Mouse (Mus musculus) kidney, adult 2 months (tissue): Measurements from ENCODE around the gene Ltbp3. TPM values are rescaled to one million over a fixed set of nuclear protein-coding genes. Genes with fewer than 3 reads are reported as not detected.

Experiments used
- DNase-seq: peaks from one replicate; pipeline ENCODE4 v3.0.0; 2021
- H3K27ac ChIP-seq: fragments of 200-500 bp; 2 replicates; pipeline ENCODE4 v1.5.1; 2012; ENCODE audit warnings: low read depth, low read length, control low read depth, inconsistent platforms; ENCODE audit not compliant: insufficient read depth
- H3K27me3 ChIP-seq: fragments of 200-500 bp; replicated peaks from 2 replicates; pipeline ENCODE4 v1.6.1; 2012; ENCODE audit warnings: mild to moderate bottlenecking, moderate library complexity, low read length, inconsistent platforms; ENCODE audit not compliant: control insufficient read depth, insufficient read depth
- H3K36me3 ChIP-seq: fragments of 200-500 bp; 2 replicates; pipeline ENCODE4 v1.6.1; 2012; ENCODE audit warnings: mild to moderate bottlenecking, moderate library complexity, low read length, inconsistent platforms; ENCODE audit not compliant: control insufficient read depth, insufficient read depth
- H3K4me1 ChIP-seq: fragments of 200-500 bp; 2 replicates; pipeline ENCODE4 v1.6.1; 2011; ENCODE audit warnings: low read length; ENCODE audit not compliant: control insufficient read depth, insufficient read depth
- H3K4me3 ChIP-seq: fragments of 200-500 bp; 2 replicates; pipeline ENCODE4 v1.5.1; 2011; ENCODE audit warnings: mild to moderate bottlenecking, low read depth, low read length, control low read depth; ENCODE audit not compliant: insufficient read depth
- CTCF ChIP-seq: fragments of 200-500 bp; conservative IDR thresholded peaks from 2 replicates; pipeline ENCODE4 v1.5.1; 2011; ENCODE audit warnings: low read depth, mild to moderate bottlenecking, control low read depth, low read length, moderate library complexity, mixed read lengths; ENCODE audit not compliant: insufficient read depth, insufficient read length
- POLR2A ChIP-seq: fragments of 200-500 bp; IDR thresholded peaks from one replicate; pipeline ENCODE4 v1.6.1; 2011; ENCODE audit warnings: low read depth, low read length, control low read depth
- WGBS: fragments of 180-500 bp; shearing (Covaris S2); methylation state at CpG from one replicate; pipeline ENCODE4 v1.1.7; 2018; 5-methylcytosine and 5-hydroxymethylcytosine counted together
- polyA plus RNA-seq: library from polyadenylated mRNA; depleted of rRNA; stranded (reverse); fragments of >200 nt; gene quantifications from 2 replicates; pipeline ENCODE4 v1.2.3, GENCODE M21; 2012

Gene Ltbp3
- polyA plus RNA-seq, 1 experiment, result 52.8 TPM

- peak; percentile 43 for DNase-seq
- WGBS, result 54% methylated on average over 5 of the region's 5 CpGs
- Histone ChIP-seq H3K36me3 (no peaks in the 10 kb centered on the region), H3K27me3 (no peaks in the 10 kb centered on the region), H3K4me1 (0 out of 2 replicates have a peak, but pooled peaks cover 3% of the 10 kb centered on the region), H3K4me3 (no peak overlapping the region), H3K27ac (peak overlapping the region; percentile 33)
- TF ChIP-seq CTCF (no peak), POLR2A (no peak)
Observed at GRCm38 (mm10) chr19:5743576-5743975, 2.9 kb downstream of the Ltbp3 start.

- 0 out of 2 replicates have a peak, but pooled peaks cover 3% of the 10 kb centered on the region for H3K4me1 ChIP-seq
- no peaks in the 10 kb centered on the region for H3K27me3 ChIP-seq
- H3K36me3 ChIP-seq, result no peaks in the 10 kb centered on the region
- no peak for DNase-seq
- WGBS, result 29% methylated on average over 36 of the region's 36 CpGs
- no peak overlapping the region for H3K27ac ChIP-seq
- no peak for TF ChIP-seq POLR2A
- no peak for TF ChIP-seq CTCF
- H3K4me3 ChIP-seq, result no peak overlapping the region
Observed at GRCm38 (mm10) chr19:5745756-5746710, 5.3 kb downstream of the Ltbp3 start.

- Histone ChIP-seq H3K4me3 (no peak overlapping the region), H3K27ac (no peak overlapping the region), H3K27me3 (no peaks in the 10 kb centered on the region), H3K36me3 (no peaks in the 10 kb centered on the region), H3K4me1 (no peaks in the 10 kb centered on the region)
- no peak for DNase-seq
- 74% methylated on average over 12 of the region's 12 CpGs for WGBS
- TF ChIP-seq POLR2A, result no peak
- no peak for TF ChIP-seq CTCF
Observed at GRCm38 (mm10) chr19:5746907-5747363, 6.2 kb downstream of the Ltbp3 start.

GRCm38 (mm10) chr19:5749476-5749875 lies 8.8 kb downstream of the Ltbp3 start:
- Histone ChIP-seq H3K4me1 (no peaks in the 10 kb centered on the region), H3K27ac (no peak overlapping the region), H3K4me3 (no peak overlapping the region), H3K36me3 (no peaks in the 10 kb centered on the region), H3K27me3 (no peaks in the 10 kb centered on the region)
- no peak for TF ChIP-seq POLR2A
- no peak for TF ChIP-seq CTCF
- WGBS, result 78% methylated on average over 6 of the region's 6 CpGs
- no peak for DNase-seq

- TF ChIP-seq POLR2A, result no peak
- TF ChIP-seq CTCF, result no peak
- Histone ChIP-seq H3K4me1 (no peaks in the 10 kb centered on the region), H3K36me3 (no peaks in the 10 kb centered on the region), H3K4me3 (no peak overlapping the region), H3K27me3 (no peaks in the 10 kb centered on the region), H3K27ac (no peak overlapping the region)
- 49% methylated on average over 22 of the region's 22 CpGs for WGBS
- no peak for DNase-seq
Observed at GRCm38 (mm10) chr19:5750951-5751350, 10.2 kb downstream of the Ltbp3 start.

GRCm38 (mm10) chr19:5751742-5752141 lies 11.0 kb downstream of the Ltbp3 start:
- no peak overlapping the region for H3K4me3 ChIP-seq
- H3K36me3 ChIP-seq, result no peaks in the 10 kb centered on the region
- no peaks in the 10 kb centered on the region for H3K27me3 ChIP-seq
- no peaks in the 10 kb centered on the region for H3K4me1 ChIP-seq
- peak; percentile 75 for DNase-seq
- TF ChIP-seq CTCF (no peak), POLR2A (no peak)
- no peak overlapping the region for H3K27ac ChIP-seq
- WGBS, result 28% methylated on average over 20 of the region's 20 CpGs

GRCm38 (mm10) chr19:5756321-5756985 lies 15.7 kb downstream of the Ltbp3 start:
- DNase-seq, result no peak
- no peaks in the 10 kb centered on the region for H3K4me1 ChIP-seq
- TF ChIP-seq CTCF (no peak), POLR2A (no peak)
- H3K36me3 ChIP-seq, result no peaks in the 10 kb centered on the region; the same call in 1 of the 2 replicates
- H3K4me3 ChIP-seq, result no peak overlapping the region
- H3K27ac ChIP-seq, result no peak overlapping the region
- 51% methylated on average over 29 of the region's 29 CpGs for WGBS
- no peaks in the 10 kb centered on the region for H3K27me3 ChIP-seq
